Mouse (Mus musculus): ENCODE measurements around the gene Bbs10. TPM values are rescaled to one million over a fixed set of nuclear protein-coding genes. Genes with fewer than 3 reads are reported as not detected.
A peak's percentile ranks its signal among the peaks of the same experiment; 100 is the strongest.

Bbs10 gene
- polyA plus RNA-seq, 2 experiments = 0.98 to 1.4 TPM

- Histone ChIP-seq H3K36me3 (replicated peaks; ENCODE audit: control insufficient read depth, insufficient read depth, low read depth) (peaks cover 37% of the 10 kb centered on the region), H3K4me3 (ENCODE audit: insufficient read depth in 1 of 2, low read depth in 2 of 2, low read length in 2 of 2) (no peak overlapping the region), H3K9ac (replicated peaks) (no peak overlapping the region), H3K9me3 (ENCODE audit: control insufficient read depth, low read length) (no peaks in the 10 kb centered on the region), H3K27me3 (ENCODE audit: control insufficient read depth, insufficient read depth, low read length) (no peaks in the 10 kb centered on the region), H3K27ac (no peak overlapping the region), H3K4me1 (replicated peaks; ENCODE audit: control insufficient read depth in 2 of 2, insufficient read depth in 2 of 2, low read length in 1 of 2) (no peaks in the 10 kb centered on the region), H3K4me2 (ENCODE audit: low read depth) (no peak overlapping the region)
- WGBS (ENCODE audit: insufficient replicate concordance) = 80% methylated on average over 2 of the region's 2 CpGs
- ATAC-seq (ENCODE audit: insufficient read depth) = no peak
- TF ChIP-seq CTCF (IDR thresholded peaks at IDR 0.05; ENCODE audit: low read depth) (no peak), EP300 (IDR thresholded peaks at IDR 0.05; ENCODE audit: low read depth) (no peak)
- DNase-seq (ENCODE audit: low read depth in 3 of 3, low spot score in 3 of 3) = no peak
Observed at GRCm38 (mm10) chr10:111275822-111276221, 22.7 kb upstream of the Bbs10 start.

DNA sequence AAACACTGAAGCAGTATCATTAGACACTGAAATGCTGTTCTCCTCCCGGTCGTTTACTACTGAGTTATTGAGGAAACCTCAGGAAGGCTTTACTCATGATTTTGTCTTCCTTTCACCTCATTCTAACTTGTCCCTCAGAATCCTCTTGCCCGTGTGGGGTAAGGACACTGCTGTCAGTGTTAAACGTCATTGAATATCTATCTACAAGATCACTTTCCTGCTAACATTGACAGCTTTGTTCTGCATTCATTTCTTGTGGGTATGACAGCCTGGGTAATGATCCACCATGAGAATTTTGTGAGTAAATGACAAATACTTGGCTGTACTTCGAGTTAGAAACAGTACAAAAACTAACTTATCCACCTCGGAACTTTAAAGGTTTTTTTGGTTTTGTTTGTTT, 848 bp upstream of the Bbs10 start:
- no peak for DNase-seq (ENCODE audit: low read depth in 3 of 3, low spot score in 3 of 3)
- H3K9me3 ChIP-seq (ENCODE audit: control insufficient read depth, low read length) = no peaks in the 10 kb centered on the region
- H3K4me1 ChIP-seq (replicated peaks; ENCODE audit: control insufficient read depth in 2 of 2, insufficient read depth in 2 of 2, low read length in 1 of 2) = peaks cover 6 to 10% of the 10 kb centered on the region in 2 experiments; a peak in 3 of 4 replicates
- H3K27me3 ChIP-seq (ENCODE audit: control insufficient read depth, insufficient read depth, low read length) = no peaks in the 10 kb centered on the region
- no peak overlapping the region for H3K27ac ChIP-seq
- no peak for ATAC-seq (ENCODE audit: insufficient read depth)
- H3K9ac ChIP-seq (replicated peaks) = 0 out of 2 replicates have a peak overlapping the region, but pooled peaks have one; percentile 50
- H3K36me3 ChIP-seq (replicated peaks; ENCODE audit: control insufficient read depth, insufficient read depth, low read depth) = no peaks in the 10 kb centered on the region
- WGBS (ENCODE audit: insufficient replicate concordance) = 29% methylated on average over 6 of the region's 6 CpGs
- no peak for TF ChIP-seq EP300 (IDR thresholded peaks at IDR 0.05; ENCODE audit: low read depth)
- peak overlapping the region; percentile 79 for H3K4me2 ChIP-seq (ENCODE audit: low read depth)
- H3K4me3 ChIP-seq (ENCODE audit: insufficient read depth in 1 of 2, low read depth in 2 of 2, low read length in 2 of 2) = peak overlapping the region in 1 of 2 experiments; percentile 74; a peak in 2 of 4 replicates

DNA sequence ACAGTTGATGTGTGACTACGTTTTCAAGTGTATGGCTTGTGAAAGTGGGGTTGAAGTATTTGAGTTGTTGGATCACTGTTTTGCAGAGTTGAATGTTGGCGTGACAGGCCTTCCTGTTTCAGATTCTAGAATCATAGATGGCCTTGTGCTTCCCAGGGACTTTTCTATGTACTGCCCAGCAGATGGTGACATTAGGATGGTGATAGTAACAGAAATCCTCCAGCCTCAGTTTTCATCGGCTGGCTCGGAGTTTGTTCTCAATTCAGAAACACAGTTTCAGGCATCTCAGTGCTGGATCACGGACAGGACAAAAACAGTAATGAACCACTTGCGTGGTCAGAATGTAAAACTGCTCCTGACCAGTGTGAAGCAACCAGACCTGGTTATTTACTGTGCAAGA, 1.1 kb downstream of the Bbs10 start:
- H3K4me3 ChIP-seq (ENCODE audit: insufficient read depth in 1 of 2, low read depth in 2 of 2, low read length in 2 of 2) = no peak overlapping the region
- TF ChIP-seq CTCF (IDR thresholded peaks at IDR 0.05; ENCODE audit: low read depth) (no peak), EP300 (IDR thresholded peaks at IDR 0.05; ENCODE audit: low read depth) (no peak)
- H3K27ac ChIP-seq = no peak overlapping the region
- H3K36me3 ChIP-seq (replicated peaks; ENCODE audit: control insufficient read depth, insufficient read depth, low read depth) = no peaks in the 10 kb centered on the region
- H3K9ac ChIP-seq (replicated peaks) = no peak overlapping the region
- H3K4me1 ChIP-seq (replicated peaks; ENCODE audit: control insufficient read depth in 2 of 2, insufficient read depth in 2 of 2, low read length in 1 of 2) = peaks cover 6 to 10% of the 10 kb centered on the region in 2 experiments; a peak in 3 of 4 replicates
- no peak for ATAC-seq (ENCODE audit: insufficient read depth)
- WGBS (ENCODE audit: insufficient replicate concordance) = 82% methylated on average over 6 of the region's 6 CpGs
- H3K27me3 ChIP-seq (ENCODE audit: control insufficient read depth, insufficient read depth, low read length) = no peaks in the 10 kb centered on the region
- H3K9me3 ChIP-seq (ENCODE audit: control insufficient read depth, low read length) = no peaks in the 10 kb centered on the region
- H3K4me2 ChIP-seq (ENCODE audit: low read depth) = peak overlapping the region; percentile 79; the same call in 1 of the 2 replicates
- no peak for DNase-seq (ENCODE audit: low read depth in 3 of 3, low spot score in 3 of 3)

DNA sequence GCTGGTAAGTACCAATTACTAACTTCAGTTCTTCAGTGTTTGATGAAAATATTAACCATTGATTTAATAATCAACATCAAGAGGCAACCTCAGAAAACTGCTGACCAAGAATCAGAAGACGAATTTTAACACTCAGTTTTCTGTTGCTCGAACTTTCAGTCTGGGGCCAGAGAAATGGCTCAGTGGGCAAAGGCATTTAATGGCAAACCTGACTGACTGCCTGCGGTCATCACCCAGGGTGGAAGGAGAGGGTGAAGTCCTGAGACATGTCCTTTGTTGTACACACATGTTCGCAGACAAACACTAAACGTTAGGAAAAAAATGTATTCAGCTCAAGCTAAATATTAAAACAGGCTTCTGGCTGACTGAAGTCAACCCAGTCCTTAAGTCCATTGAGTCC, 2.6 kb downstream of the Bbs10 start:
- Histone ChIP-seq H3K4me3 (ENCODE audit: insufficient read depth in 1 of 2, low read depth in 2 of 2, low read length in 2 of 2) (no peak overlapping the region), H3K36me3 (replicated peaks; ENCODE audit: control insufficient read depth, insufficient read depth, low read depth) (no peaks in the 10 kb centered on the region), H3K27ac (no peak overlapping the region), H3K9me3 (ENCODE audit: control insufficient read depth, low read length) (no peaks in the 10 kb centered on the region), H3K9ac (replicated peaks) (no peak overlapping the region), H3K27me3 (ENCODE audit: control insufficient read depth, insufficient read depth, low read length) (no peaks in the 10 kb centered on the region), H3K4me2 (ENCODE audit: low read depth) (no peak overlapping the region), H3K4me1 (replicated peaks; ENCODE audit: control insufficient read depth in 2 of 2, insufficient read depth in 2 of 2, low read length in 1 of 2) (peaks cover 6 to 10% of the 10 kb centered on the region in 2 experiments; a peak in 3 of 4 replicates)
- DNase-seq (ENCODE audit: low read depth in 3 of 3, low spot score in 3 of 3) (no peak), ATAC-seq (ENCODE audit: insufficient read depth) (no peak)
- 77% methylated on average over 5 of the region's 5 CpGs for WGBS (ENCODE audit: insufficient replicate concordance)
- TF ChIP-seq EP300 (IDR thresholded peaks at IDR 0.05; ENCODE audit: low read depth) = no peak
- no peak for TF ChIP-seq CTCF (IDR thresholded peaks at IDR 0.05; ENCODE audit: low read depth)

DNA sequence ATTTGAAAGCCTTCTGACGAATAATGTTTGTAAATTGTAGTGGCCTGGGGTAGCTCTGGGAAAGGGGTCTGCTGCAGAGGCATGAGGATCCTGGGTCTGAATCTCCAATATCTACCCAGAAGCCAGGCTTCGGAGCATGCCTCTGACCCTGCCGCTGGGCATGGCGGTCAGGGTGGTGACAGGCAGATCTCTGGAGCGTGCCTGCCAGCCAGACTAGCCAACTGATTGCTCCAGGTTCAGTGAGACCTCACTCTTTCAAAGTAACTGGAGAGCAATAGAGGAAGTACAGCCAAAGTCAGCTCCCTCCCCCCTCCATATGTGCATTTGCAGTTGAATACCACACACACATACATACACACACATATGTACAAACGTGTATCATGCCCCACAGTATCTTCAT, 4.0 kb downstream of the Bbs10 start:
- H3K9me3 ChIP-seq (ENCODE audit: control insufficient read depth, low read length) = no peaks in the 10 kb centered on the region
- H3K4me2 ChIP-seq (ENCODE audit: low read depth) = no peak overlapping the region
- no peak for TF ChIP-seq EP300 (IDR thresholded peaks at IDR 0.05; ENCODE audit: low read depth)
- no peak for TF ChIP-seq CTCF (IDR thresholded peaks at IDR 0.05; ENCODE audit: low read depth)
- H3K9ac ChIP-seq (replicated peaks) = no peak overlapping the region
- no peak for DNase-seq (ENCODE audit: low read depth in 3 of 3, low spot score in 3 of 3)
- H3K36me3 ChIP-seq (replicated peaks; ENCODE audit: control insufficient read depth, insufficient read depth, low read depth) = no peaks in the 10 kb centered on the region
- 66% methylated on average over 6 of the region's 6 CpGs for WGBS (ENCODE audit: insufficient replicate concordance)
- H3K27ac ChIP-seq = no peak overlapping the region
- no peak for ATAC-seq (ENCODE audit: insufficient read depth)
- H3K27me3 ChIP-seq (ENCODE audit: control insufficient read depth, insufficient read depth, low read length) = no peaks in the 10 kb centered on the region
- H3K4me1 ChIP-seq (replicated peaks; ENCODE audit: control insufficient read depth in 2 of 2, insufficient read depth in 2 of 2, low read length in 1 of 2) = peaks cover 6 to 10% of the 10 kb centered on the region in 2 experiments; a peak in 3 of 4 replicates
- H3K4me3 ChIP-seq (ENCODE audit: insufficient read depth in 1 of 2, low read depth in 2 of 2, low read length in 2 of 2) = no peak overlapping the region
